16 mouse cellular contexts compared by ENCODE assay signal in the genomic region with DNA sequence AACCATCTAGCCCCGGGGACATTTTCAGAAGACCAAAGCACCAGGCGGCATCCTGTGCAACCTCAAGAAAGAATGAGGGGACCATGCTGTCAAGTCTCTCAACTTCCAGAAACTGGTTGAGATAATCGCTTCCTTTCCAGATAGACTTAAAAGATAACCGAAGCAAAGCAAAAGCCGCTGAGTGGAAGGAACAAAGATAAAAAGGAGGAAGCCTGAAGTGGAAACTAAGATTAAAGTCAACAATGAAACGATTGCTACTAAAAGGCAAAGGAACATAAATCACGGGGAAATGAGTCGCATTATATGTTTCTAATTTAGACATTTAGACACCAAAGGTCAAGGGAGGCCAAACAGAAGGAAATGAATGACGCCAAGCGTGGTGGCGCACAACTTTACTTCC.
"Had no signal": no experiment of that assay in that cellular context is flagged by ENCODE, and none has a peak within 500 bp of the region (broad histone marks: within the 10 kb centered on the region; RNA-seq: fewer than 3 reads in every experiment).

No protein-coding gene starts in this region.

- H3K4me2 ChIP-seq: limb, embryonic 12.5 days; liver, embryonic 13.5 days; midbrain, embryonic 11.5 days; stomach, embryonic 15.5 days had no signal

- H3K9ac ChIP-seq: limb, embryonic 12.5 days; liver, embryonic 13.5 days; liver, postnatal 0 days; stomach, embryonic 15.5 days had no signal

- ATAC-seq: inflammation-experienced regulatory T-cells, adult 6 months; liver, postnatal 0 days; midbrain, embryonic 16.5 days had no signal

- H3K27me3 ChIP-seq: limb, embryonic 12.5 days; liver, embryonic 13.5 days; stomach, embryonic 15.5 days had no signal

- H3K4me3 ChIP-seq: limb, embryonic 12.5 days; liver, embryonic 13.5 days; megakaryocyte, embryonic 14.5 days; stomach, embryonic 15.5 days had no signal

- H3K4me1 ChIP-seq: limb, embryonic 12.5 days; liver, embryonic 13.5 days; megakaryocyte, embryonic 14.5 days; stomach, embryonic 15.5 days had no signal

- DNase-seq: kidney, adult 11 months; kidney, adult 9 months; kidney, postnatal 10 days; liver; liver, embryonic 13.5 days; liver, postnatal 0 days; right cerebral cortex, postnatal 14 days; thymus, adult 2 months; thymus, postnatal 4 days had no signal

- H3K27ac ChIP-seq: limb, embryonic 12.5 days; liver, embryonic 13.5 days; macrophage; stomach, embryonic 15.5 days had no signal

- H3K36me3 ChIP-seq: limb, embryonic 12.5 days; liver, embryonic 13.5 days; stomach, embryonic 15.5 days had no signal

- H3K9me3 ChIP-seq: stomach, embryonic 15.5 days had no signal
